Mouse (Mus musculus) lung, postnatal 4 days (tissue): ENCODE results near the gene Polr3e.
"Not testable (repeated sequence)": the region's sequence is repeated elsewhere in the genome, so short reads cannot be mapped to it uniquely, and the experiment has no call there.

Experiments
- DNase-seq, 2 experiments: peaks; one replicate each; pipeline ENCODE4 v3.0.0; 2021

Gene Polr3e

DNA sequence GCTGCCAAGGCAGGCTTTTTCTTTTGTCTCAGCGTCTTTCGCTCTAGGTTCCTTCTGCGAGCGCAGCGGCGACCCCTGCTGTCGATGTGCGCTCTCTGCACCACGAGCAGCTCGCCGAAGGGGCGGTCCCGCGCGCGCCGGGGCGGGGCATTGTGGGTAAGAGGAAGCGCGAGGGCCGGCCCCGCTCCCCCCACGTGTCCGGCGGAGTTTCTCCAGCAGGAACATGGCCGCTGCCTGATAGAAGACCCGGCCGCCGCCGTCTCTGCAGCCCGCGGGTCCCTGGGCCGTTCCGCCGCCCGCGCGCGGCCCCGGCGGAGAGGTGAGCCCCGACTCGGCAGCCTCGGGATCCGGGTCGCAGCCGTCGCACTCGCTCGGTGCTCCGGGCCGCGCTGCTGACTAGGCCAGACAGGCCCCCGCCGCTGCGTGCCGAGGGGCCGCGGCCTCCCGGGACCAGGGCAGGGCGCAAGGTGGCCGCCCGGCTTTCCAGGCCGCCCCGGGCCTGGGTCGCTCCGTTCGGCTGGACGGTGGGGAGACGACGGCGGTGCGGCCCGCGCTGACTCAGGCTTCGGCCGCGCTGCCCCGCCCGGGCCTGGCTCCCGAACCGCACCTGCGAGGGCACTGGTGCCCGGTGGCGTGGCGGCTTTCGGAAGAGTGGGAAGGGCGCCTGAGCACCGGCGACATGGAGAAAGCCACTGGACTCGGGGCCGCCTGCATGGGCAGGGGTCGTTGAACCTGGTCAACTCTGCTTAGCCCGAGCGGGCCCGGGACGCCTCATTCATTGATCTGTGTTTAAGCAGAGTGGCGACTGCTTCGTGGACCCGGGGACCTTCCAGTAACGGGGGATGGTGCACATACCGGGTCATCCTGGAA is at the start of gene Polr3e:
Gene Polr3e (plus strand): TSS at position 153 of the 870 bp plus-strand sequence.
- DNase-seq = peak; percentile 99 to 100

GRCm38 (mm10) chr7:120869883-120870282 is 47.7 kb upstream of the Polr3e start:
- no peak for DNase-seq

DNA sequence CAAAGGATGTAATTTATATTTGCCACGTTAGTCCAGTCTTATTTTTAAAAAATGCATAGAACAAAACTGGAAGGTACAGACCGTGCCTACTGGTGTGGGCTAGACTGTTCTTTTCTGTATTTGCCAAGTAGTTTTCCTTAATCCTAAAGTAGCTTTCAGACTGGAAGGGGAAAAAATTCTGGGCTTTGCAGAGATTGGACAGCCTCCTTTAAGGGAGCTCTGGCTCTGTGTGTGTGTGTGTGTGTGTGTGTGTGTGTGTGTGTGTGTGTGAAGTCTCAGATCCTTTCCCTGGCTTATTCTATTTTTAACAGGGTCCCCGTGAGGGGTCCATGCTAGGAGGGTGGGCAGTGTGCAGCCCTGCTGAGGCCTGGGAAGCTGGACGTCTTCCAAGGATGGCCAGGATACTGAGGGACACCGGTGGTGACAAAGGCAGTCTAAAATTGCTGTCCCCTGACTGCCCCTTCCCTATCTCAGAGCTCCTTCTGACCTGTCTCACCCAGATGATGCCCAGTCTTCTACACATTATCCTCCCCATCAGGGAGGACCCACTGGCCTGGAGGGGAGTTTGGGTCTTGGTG is 47.0 kb upstream of the Polr3e start:
- no peak for DNase-seq

GRCm38 (mm10) chr7:120873083-120873482 is 44.5 kb upstream of the Polr3e start:
- DNase-seq = no peak

- no peak for DNase-seq
Observed at GRCm38 (mm10) chr7:120874021-120874420, 43.5 kb upstream of the Polr3e start.

DNA sequence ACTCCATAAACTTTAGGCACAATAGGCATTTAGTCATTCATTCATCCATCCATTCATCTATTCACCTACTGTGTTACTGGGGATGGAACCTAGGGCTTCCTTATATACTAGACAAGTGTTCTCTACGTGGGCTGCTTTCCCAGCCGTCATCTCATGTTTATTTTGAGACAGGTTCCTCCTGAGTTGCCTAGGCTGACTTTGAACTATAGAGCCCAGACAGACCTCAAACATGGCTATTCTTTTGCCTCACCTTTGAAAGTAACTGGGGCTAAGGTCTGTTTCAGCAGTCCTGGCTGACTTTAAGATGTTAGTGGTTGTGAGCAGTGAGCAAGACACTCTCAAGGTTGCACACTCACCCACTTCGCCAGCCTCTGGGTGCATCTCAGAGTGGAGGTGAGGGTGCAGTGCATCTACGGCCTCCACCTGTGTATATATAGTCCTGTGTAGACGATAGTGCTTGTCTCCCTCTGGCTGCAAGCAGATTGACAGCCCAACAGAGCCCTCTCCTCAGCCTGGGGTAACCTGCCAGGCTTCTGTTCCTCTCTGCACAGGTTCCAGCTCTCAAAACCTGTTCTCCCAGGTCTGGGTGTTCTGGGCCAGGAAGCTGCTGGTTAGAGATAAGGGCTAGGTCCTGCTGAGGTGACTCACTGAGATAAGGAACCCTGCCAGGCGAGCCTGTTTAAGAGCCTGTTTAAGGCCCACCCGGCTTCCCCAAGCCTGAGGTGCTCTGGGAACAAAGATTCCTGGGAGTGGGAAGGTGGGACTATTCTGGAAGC is 42.6 kb upstream of the Polr3e start:
- DNase-seq = peak; percentile 48 to 65

DNA sequence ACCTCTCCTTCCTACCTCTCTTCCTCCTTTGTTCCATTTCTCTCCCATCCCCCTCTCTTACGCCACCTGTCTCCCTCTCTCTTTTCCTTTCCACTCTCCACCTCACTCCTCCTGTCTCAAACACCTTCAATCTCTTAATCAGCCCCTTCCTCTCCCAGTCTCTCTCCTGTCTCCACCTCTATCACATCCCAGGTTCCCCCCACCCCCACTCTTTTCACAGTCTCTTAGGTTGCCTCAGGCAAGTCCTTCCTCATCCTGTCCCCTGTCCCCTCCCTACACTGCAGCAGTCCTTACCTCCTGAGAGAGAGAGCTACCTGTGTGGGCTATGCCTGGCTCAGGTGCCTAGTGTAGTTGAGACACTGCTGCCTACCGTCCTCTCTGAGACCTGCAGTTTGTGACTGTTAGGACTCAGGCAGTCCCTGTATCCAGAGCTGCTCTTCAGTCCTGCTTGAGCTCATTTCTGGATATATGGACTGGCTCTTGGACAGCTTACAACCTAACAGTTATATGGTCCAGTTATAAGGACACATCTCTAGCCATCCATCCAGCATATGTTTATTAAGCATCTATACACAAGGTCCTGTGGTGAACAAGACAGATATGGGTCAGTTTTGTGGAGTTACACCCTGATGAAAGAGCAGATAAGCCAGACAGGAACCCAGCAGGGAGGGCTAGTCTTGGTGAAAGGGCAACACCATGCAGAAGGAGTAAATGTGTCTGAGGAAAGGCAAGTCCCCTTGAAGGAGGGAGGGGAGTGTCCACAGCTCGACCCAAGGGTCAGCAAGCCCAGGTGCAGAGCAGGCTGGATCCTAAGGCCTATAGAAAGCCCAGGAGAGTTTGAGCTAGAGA is 41.8 kb upstream of the Polr3e start:
- no peak for DNase-seq

GRCm38 (mm10) chr7:120878271-120878670 is 39.3 kb upstream of the Polr3e start:
- no peak for DNase-seq

DNA sequence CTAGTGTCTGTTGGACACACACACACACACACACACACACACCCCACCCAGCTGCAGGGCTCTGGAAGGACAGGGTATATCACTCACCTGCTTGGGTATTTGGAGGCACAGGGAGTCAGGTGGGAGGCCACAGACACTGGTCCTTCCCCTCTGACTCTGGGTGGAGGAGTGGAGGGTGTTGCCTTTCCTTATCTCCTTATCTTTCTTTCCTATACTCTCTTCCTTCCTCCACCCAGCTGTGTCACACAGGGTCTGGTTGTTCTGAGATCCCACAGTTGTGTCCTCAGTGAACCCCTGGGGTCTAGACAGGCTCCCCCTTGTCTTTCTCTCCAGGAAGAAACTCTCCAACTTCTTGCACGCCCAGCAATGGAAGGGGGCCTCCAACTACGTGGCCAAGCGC is 37.6 kb upstream of the Polr3e start:
- no peak for DNase-seq

GRCm38 (mm10) chr7:120880770-120881169 is 36.8 kb upstream of the Polr3e start:
- DNase-seq = no peak

DNA sequence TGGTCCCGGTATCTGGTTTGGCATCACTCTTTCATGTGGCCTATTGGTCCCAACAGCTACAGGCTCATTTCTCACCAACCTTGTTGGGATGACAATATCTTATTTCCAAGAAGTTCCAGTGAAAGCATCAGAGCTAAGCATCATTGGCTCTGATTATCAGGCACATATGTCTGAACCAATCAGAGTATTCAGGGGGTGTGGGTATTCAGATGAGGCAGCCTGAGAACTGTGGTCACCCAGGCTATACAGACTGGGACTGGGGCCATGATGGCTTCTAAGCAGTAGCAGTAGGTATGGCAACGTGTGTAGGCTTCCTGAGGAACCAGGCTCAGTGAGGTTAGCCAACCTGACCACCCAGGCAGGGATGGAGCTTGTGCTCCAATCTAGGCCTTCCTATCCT is 36.1 kb upstream of the Polr3e start:
- no peak for DNase-seq

- DNase-seq = no peak
Observed at GRCm38 (mm10) chr7:120882674-120883073, 34.9 kb upstream of the Polr3e start.

GRCm38 (mm10) chr7:120883523-120884290 is 33.8 kb upstream of the Polr3e start:
- no peak for DNase-seq

DNA sequence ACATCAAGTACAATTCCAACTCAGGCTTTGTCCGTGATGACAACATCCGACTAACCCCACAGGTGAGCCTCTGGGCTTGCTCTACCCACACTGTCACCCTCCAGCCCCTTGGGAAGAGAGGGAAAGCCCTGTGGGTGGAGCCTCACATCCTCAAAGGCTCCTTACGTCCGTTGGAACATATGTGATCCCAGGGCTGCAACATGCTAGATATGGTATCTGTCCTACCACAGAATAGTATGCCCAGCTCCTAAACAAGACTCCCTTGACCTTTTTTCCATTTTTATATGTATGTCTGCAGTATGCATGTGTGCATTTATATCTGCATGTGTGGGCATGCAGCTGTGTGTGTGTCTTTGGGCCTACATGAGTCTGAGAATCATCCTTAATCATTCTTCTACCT is 32.8 kb upstream of the Polr3e start:
- no peak for DNase-seq

DNA sequence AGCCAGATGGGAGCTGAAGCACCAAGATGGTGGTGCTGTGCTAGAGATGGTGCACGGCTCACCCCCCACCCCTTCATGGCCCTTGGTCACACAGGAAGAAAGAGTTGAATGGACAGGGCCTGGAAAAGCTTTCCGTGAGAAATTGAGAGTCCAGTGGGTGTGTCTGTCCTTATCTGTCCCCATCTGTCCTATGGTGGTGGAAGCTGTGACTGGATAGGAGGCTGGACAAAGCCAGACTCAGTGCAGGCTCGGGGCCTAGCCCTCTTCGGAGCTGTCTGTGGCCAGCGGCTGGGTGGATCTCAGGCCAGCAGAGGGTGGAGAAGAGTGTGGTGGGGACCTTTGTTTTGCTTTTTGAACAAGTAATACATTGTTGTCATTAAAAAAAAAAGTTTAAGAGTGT is 24.4 kb upstream of the Polr3e start:
- DNase-seq = no peak

- DNase-seq = no peak
Observed at GRCm38 (mm10) chr7:120897054-120897453, 20.5 kb upstream of the Polr3e start.

GRCm38 (mm10) chr7:120897711-120898335 is 19.7 kb upstream of the Polr3e start:
- no peak for DNase-seq

DNA sequence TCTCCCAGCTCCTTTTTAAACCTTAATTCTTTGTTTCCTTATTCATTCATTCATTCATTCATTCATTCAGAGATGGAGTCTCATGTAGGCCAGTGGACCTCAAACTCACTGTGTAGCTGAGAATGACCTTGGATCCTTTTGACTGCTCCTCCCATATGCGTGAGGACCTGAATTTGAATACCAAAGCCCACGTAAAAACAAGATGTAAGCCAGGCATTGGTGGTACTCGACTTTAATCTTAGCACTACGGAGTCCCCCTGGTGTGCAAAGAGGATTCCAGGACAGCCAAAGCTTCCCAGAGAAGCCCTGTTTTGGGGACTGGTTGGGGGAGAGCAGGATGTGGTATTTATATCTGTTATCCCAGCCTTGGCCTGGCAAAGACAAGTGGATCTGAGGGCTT is 17.4 kb upstream of the Polr3e start:
- DNase-seq = no peak

DNA sequence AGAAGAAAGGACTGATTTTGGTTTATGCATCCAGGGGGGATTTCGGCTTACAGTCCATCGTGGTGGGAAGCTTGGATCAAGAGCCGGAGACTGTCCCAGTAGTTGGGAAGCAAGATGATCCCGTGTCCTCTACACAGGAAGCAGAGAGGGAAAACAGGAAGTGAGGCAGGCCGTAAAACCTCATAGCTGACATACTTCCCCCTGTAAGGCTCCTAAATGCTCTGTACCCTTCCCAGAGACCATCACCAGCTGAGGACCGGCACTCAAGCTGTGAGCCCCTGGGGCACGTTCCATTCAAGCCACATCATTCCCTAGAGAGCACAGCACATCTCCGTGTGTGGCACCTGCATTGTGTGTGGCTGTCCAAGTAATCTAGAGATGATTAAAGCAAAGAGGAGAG is 15.8 kb upstream of the Polr3e start:
- peak in 1 of 2 experiments; percentile 14 for DNase-seq

DNA sequence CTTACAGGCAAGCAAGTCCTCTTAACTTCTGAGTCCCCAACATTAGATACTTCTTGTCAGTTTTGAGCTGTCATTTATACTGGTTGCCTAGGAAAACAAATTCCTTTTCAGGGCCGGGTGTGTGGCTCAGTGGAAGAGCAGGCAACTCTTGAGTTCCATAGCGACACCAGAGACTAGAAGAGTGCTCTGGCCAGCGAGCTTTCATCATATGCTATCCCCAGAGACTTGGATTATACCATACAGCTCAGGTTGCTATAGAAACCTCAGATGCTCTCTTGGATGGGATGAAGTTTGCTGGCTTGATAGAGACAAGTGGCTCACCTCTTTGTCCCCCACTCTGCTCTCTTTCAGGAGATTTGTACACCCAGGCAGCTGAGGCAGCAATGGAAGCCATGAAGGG is 14.6 kb upstream of the Polr3e start:
- DNase-seq = no peak

DNA sequence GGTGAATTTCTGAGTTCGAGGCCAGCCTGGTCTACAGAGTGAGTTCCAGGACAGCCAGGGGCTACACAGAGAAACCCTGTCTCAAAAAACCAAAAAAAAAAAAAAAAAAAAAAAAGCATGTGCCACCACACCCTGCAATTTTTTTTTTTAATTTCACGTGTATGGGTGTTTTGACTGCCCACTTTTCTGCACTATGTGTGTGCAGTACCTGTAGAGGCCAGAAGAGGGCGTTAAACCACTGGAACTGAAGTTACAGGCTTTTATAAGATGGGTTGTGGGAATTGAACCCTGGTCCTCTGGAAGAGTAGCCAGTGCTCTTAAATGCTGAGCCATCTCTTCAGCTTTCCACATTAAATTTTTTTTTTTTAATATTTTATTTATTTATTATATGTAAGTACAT is 7.4 kb upstream of the Polr3e start:
- not testable (repeated sequence) for DNase-seq
